Mouse (Mus musculus) heart, embryonic 10.5 days (tissue): ENCODE results near the gene Snapin. TPM values are rescaled to one million over a fixed set of nuclear protein-coding genes. Genes with fewer than 3 reads are reported as not detected.
A peak's percentile ranks its signal among the peaks of the same experiment; 100 is the strongest.

ENCODE experiments used
- DNase-seq: peaks from one replicate; pipeline ENCODE4 v3.0.0-alpha.2; 2017; ENCODE audit warnings: low spot score
- H3K27ac ChIP-seq: fragments of 300-500 bp; sonication (generic); 2 replicates; pipeline ENCODE4 v1.5.1; 2016; ENCODE audit warnings: mild to moderate bottlenecking
- H3K27me3 ChIP-seq: fragments of 300-500 bp; sonication (generic); 2 replicates; pipeline ENCODE4 v1.6.1; 2016; ENCODE audit warnings: mild to moderate bottlenecking; ENCODE audit not compliant: poor library complexity, insufficient read depth, severe bottlenecking
- H3K36me3 ChIP-seq: fragments of 300-500 bp; sonication (generic); 2 replicates; pipeline ENCODE4 v1.6.1; 2016; ENCODE audit warnings: mild to moderate bottlenecking, moderate library complexity
- H3K4me1 ChIP-seq: fragments of 300-500 bp; sonication (generic); 2 replicates; pipeline ENCODE4 v1.6.1; 2016; ENCODE audit warnings: mild to moderate bottlenecking
- H3K4me3 ChIP-seq: fragments of 300-500 bp; sonication (generic); 2 replicates; pipeline ENCODE4 v1.5.1; 2016; ENCODE audit warnings: mild to moderate bottlenecking, moderate library complexity
- H3K9me3 ChIP-seq: fragments of 300-500 bp; sonication (generic); 2 replicates; pipeline ENCODE4 v1.6.1; 2016; ENCODE audit warnings: mild to moderate bottlenecking, moderate library complexity
- WGBS: fragments of 180-500 bp; shearing (Covaris S2); methylation state at CpG from one replicate; pipeline ENCODE4 v1.1.7; 2016; 5-methylcytosine and 5-hydroxymethylcytosine counted together
- polyA plus RNA-seq: library from polyadenylated mRNA; unstranded; fragments of >200 nt; fragmentation: Nextera tagmentation; extraction: Ambion mirVana; gene quantifications from 2 replicates; pipeline ENCODE4 v1.2.1, GENCODE M21; 2016

The Snapin gene
- polyA plus RNA-seq, 1 experiment from 2014 or later, result 71.7 TPM

- 7% methylated on average over 37 of the region's 37 CpGs for WGBS
- Histone ChIP-seq H3K4me1 (peaks cover 36% of the 10 kb centered on the region), H3K4me3 (peak overlapping the region; percentile 67), H3K27ac (peak overlapping the region; percentile 81), H3K27me3 (peaks cover 69% of the 10 kb centered on the region), H3K36me3 (no peaks in the 10 kb centered on the region), H3K9me3 (no peaks in the 10 kb centered on the region)
- DNase-seq, result no peak
Measured at GRCm38 (mm10) chr3:90464552-90465080, 26.2 kb downstream of the Snapin start.

GRCm38 (mm10) chr3:90462579-90462978, 28.3 kb downstream of the Snapin start:
- DNase-seq, result no peak
- peaks cover 36% of the 10 kb centered on the region for H3K4me1 ChIP-seq
- WGBS, result 14% methylated on average over 7 of the region's 7 CpGs
- H3K27me3 ChIP-seq, result peaks cover 75% of the 10 kb centered on the region
- H3K27ac ChIP-seq, result no peak overlapping the region
- no peaks in the 10 kb centered on the region for H3K9me3 ChIP-seq
- no peaks in the 10 kb centered on the region for H3K36me3 ChIP-seq
- no peak overlapping the region for H3K4me3 ChIP-seq

GRCm38 (mm10) chr3:90461935-90462334, 28.9 kb downstream of the Snapin start:
- Histone ChIP-seq H3K4me3 (no peak overlapping the region), H3K36me3 (0 out of 2 replicates have a peak, but pooled peaks cover under 1% of the 10 kb centered on the region), H3K27me3 (peaks cover 75% of the 10 kb centered on the region), H3K4me1 (peaks cover 36% of the 10 kb centered on the region), H3K9me3 (no peaks in the 10 kb centered on the region), H3K27ac (no peak overlapping the region)
- DNase-seq, result no peak
- WGBS, result 78% methylated on average over 3 of the region's 3 CpGs

GRCm38 (mm10) chr3:90460315-90460714, 30.5 kb downstream of the Snapin start:
- no peak overlapping the region for H3K27ac ChIP-seq
- peaks cover 26% of the 10 kb centered on the region for H3K4me1 ChIP-seq
- no peak for DNase-seq
- peaks cover 3% of the 10 kb centered on the region; the same call in 1 of the 2 replicates for H3K36me3 ChIP-seq
- H3K4me3 ChIP-seq, result no peak overlapping the region
- peaks cover 65% of the 10 kb centered on the region for H3K27me3 ChIP-seq
- 74% methylated on average over 5 of the region's 5 CpGs for WGBS
- H3K9me3 ChIP-seq, result no peaks in the 10 kb centered on the region

- peaks cover 3% of the 10 kb centered on the region; the same call in 1 of the 2 replicates for H3K36me3 ChIP-seq
- no peak overlapping the region for H3K4me3 ChIP-seq
- peaks cover 20% of the 10 kb centered on the region for H3K4me1 ChIP-seq
- no peaks in the 10 kb centered on the region for H3K9me3 ChIP-seq
- H3K27ac ChIP-seq, result no peak overlapping the region
- WGBS, result 69% methylated on average over 9 of the region's 9 CpGs
- no peak for DNase-seq
- H3K27me3 ChIP-seq, result peaks cover 59% of the 10 kb centered on the region
Measured at GRCm38 (mm10) chr3:90459727-90460126, 31.1 kb downstream of the Snapin start.

GRCm38 (mm10) chr3:90454931-90455330, 35.9 kb downstream of the Snapin start:
- no peaks in the 10 kb centered on the region for H3K9me3 ChIP-seq
- H3K27me3 ChIP-seq, result 0 out of 2 replicates have a peak, but pooled peaks cover 13% of the 10 kb centered on the region
- H3K4me3 ChIP-seq, result no peak overlapping the region
- H3K36me3 ChIP-seq, result peaks cover 8% of the 10 kb centered on the region; the same call in 1 of the 2 replicates
- WGBS, result 82% methylated on average over 14 of the region's 14 CpGs
- H3K27ac ChIP-seq, result no peak overlapping the region
- DNase-seq, result no peak
- peaks cover 15% of the 10 kb centered on the region for H3K4me1 ChIP-seq

- no peaks in the 10 kb centered on the region for H3K27me3 ChIP-seq
- H3K36me3 ChIP-seq, result peaks cover 4% of the 10 kb centered on the region; the same call in 1 of the 2 replicates
- peak overlapping the region; percentile 77 for H3K27ac ChIP-seq
- 39% methylated on average over 10 of the region's 10 CpGs for WGBS
- no peaks in the 10 kb centered on the region for H3K9me3 ChIP-seq
- H3K4me3 ChIP-seq, result peak overlapping the region; percentile 40
- peaks cover 25% of the 10 kb centered on the region for H3K4me1 ChIP-seq
- no peak for DNase-seq
Measured at GRCm38 (mm10) chr3:90451396-90452095, 39.3 kb downstream of the Snapin start.

GRCm38 (mm10) chr3:90450874-90451273, 40.0 kb downstream of the Snapin start:
- WGBS, result 22% methylated on average over 12 of the region's 12 CpGs

GRCm38 (mm10) chr3:90448626-90449025, 42.2 kb downstream of the Snapin start:
- Histone ChIP-seq H3K27ac (peak overlapping the region; percentile 65; the same call in 1 of the 2 replicates), H3K9me3 (no peaks in the 10 kb centered on the region)
- WGBS, result 42% methylated on average over 6 of the region's 6 CpGs

More at GRCm38 (mm10) chr3:90450874-90451273, 40.0 kb downstream of the Snapin start:
- peak overlapping the region; percentile 77 for H3K27ac ChIP-seq
- DNase-seq, result no peak
- no peaks in the 10 kb centered on the region for H3K27me3 ChIP-seq
- H3K9me3 ChIP-seq, result no peaks in the 10 kb centered on the region
- peak overlapping the region; percentile 40 for H3K4me3 ChIP-seq
- peaks cover 4% of the 10 kb centered on the region; the same call in 1 of the 2 replicates for H3K36me3 ChIP-seq
- peaks cover 32% of the 10 kb centered on the region for H3K4me1 ChIP-seq

GRCm38 (mm10) chr3:90447123-90447494, 43.7 kb downstream of the Snapin start:
- H3K27me3 ChIP-seq, result no peaks in the 10 kb centered on the region
- H3K4me3 ChIP-seq, result peak overlapping the region; percentile 54
- no peak for DNase-seq
- H3K4me1 ChIP-seq, result peaks cover 35% of the 10 kb centered on the region
- 44% methylated on average over 7 of the region's 7 CpGs for WGBS
- peak overlapping the region; percentile 93 for H3K27ac ChIP-seq
- H3K9me3 ChIP-seq, result no peaks in the 10 kb centered on the region
- no peaks in the 10 kb centered on the region for H3K36me3 ChIP-seq

More at GRCm38 (mm10) chr3:90448626-90449025, 42.2 kb downstream of the Snapin start:
- H3K4me1 ChIP-seq, result peaks cover 35% of the 10 kb centered on the region
- no peaks in the 10 kb centered on the region for H3K27me3 ChIP-seq
- 0 out of 2 replicates have a peak, but pooled peaks cover 4% of the 10 kb centered on the region for H3K36me3 ChIP-seq
- no peak for DNase-seq
- no peak overlapping the region for H3K4me3 ChIP-seq

GRCm38 (mm10) chr3:90446389-90447122, 44.3 kb downstream of the Snapin start:
- WGBS, result under 1% methylated on average over 17 of the region's 17 CpGs
- no peaks in the 10 kb centered on the region for H3K27me3 ChIP-seq
- H3K36me3 ChIP-seq, result no peaks in the 10 kb centered on the region
- H3K4me3 ChIP-seq, result peak overlapping the region; percentile 54
- peaks cover 33% of the 10 kb centered on the region for H3K4me1 ChIP-seq
- peak; percentile 94 for DNase-seq
- H3K9me3 ChIP-seq, result no peaks in the 10 kb centered on the region
- H3K27ac ChIP-seq, result peak overlapping the region; percentile 93

- H3K4me3 ChIP-seq, result peak overlapping the region; percentile 54
Measured at GRCm38 (mm10) chr3:90445417-90446200, 45.2 kb downstream of the Snapin start.

More at GRCm38 (mm10) chr3:90445417-90446200, 45.2 kb downstream of the Snapin start:
- H3K4me1 ChIP-seq, result peaks cover 23% of the 10 kb centered on the region
- H3K9me3 ChIP-seq, result no peaks in the 10 kb centered on the region
- WGBS, result 65% methylated on average over 11 of the region's 11 CpGs
- H3K36me3 ChIP-seq, result no peaks in the 10 kb centered on the region
- no peaks in the 10 kb centered on the region for H3K27me3 ChIP-seq
- peak overlapping the region; percentile 93 for H3K27ac ChIP-seq
- DNase-seq, result no peak
